Mouse (Mus musculus) C2C12 (cell line): Measurements from ENCODE around the gene Wdr66.

Experiments used
- CEBPB ChIP-seq: IDR thresholded peaks from one replicate; pipeline ENCODE4 v1.6.1; 2011; ENCODE audit warnings: low read depth, mild to moderate bottlenecking, control low read depth, moderate library complexity
- CTCF ChIP-seq: IDR thresholded peaks from one replicate; pipeline ENCODE4 v1.5.1; 2011; ENCODE audit not compliant: control insufficient read depth, insufficient read depth, insufficient read length
- MAX ChIP-seq: IDR thresholded peaks from one replicate; pipeline ENCODE4 v1.6.1; 2011; ENCODE audit warnings: mild to moderate bottlenecking, control low read depth
- MYOD1 ChIP-seq: IDR thresholded peaks from one replicate; pipeline ENCODE4 v1.6.1; 2011; ENCODE audit warnings: low read depth; ENCODE audit not compliant: control insufficient read depth, insufficient read length
- MYOG ChIP-seq: IDR thresholded peaks from one replicate; pipeline ENCODE4 v1.6.1; 2011; ENCODE audit not compliant: control insufficient read depth, insufficient read length; ENCODE audit errors: extremely low read depth
- USF1 ChIP-seq: IDR thresholded peaks from one replicate; pipeline ENCODE4 v1.6.1; 2011; ENCODE audit warnings: low read depth, mild to moderate bottlenecking, control low read depth, moderate library complexity

DNA sequence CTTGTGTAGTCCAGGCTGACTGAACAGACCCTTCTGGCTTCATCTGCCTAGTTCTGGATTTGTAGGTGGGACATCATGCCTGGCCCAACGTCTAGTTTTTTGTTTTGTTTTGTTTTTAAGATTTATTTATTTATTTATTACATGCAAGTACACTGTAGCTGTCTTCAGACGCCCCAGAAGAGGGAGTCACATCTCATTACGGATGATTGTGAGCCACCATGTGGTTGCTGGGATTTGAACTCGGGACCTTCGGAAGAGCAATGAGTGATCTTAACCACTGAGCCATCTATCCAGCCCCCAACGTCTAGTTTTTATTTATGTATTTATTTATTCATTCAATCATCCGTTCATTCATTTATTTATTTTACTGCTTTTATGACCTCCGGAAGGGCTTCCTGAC is 512 bp upstream of the Wdr66 start:
- TF ChIP-seq MAX (no peak), CEBPB (no peak), CTCF (no peak), USF1 (no peak), MYOG (no peak), MYOD1 (no peak)
